Mouse (Mus musculus) embryo, embryonic 10 days (tissue): Measurements from ENCODE around the gene Cdk19.

ENCODE experiments used
- DNase-seq: peaks from one replicate; pipeline ENCODE4 v3.0.0-alpha.2; 2015; ENCODE audit warnings: low spot score

Gene Cdk19

GRCm38 (mm10) chr10:40349631-40350177 lies 10.3 kb downstream of the Cdk19 start:
- peak; percentile 71 for DNase-seq

- DNase-seq = no peak
Observed at GRCm38 (mm10) chr10:40350245-40350932, 11.0 kb downstream of the Cdk19 start.

- no peak for DNase-seq
Observed at GRCm38 (mm10) chr10:40351156-40351555, 11.8 kb downstream of the Cdk19 start.

DNA sequence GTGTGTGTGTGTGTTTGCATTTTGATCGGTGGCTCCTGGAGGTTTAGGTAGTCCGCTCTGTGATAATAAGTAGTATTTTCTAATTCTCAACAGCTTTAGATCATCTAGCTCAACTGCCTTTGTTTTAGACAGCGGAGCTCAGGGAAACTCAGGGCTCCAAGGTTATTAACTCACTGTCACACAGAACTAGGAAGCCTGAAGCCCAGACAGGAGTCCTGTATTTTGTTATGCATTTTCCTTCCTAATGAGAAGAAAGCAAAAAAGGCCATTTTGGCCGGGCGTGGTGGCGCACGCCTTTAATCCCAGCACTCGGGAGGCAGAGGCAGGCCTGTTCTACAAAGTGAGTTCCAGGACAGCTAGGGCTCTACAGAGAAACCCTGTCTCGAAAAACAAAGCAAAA lies 14.7 kb downstream of the Cdk19 start:
- DNase-seq = no peak

GRCm38 (mm10) chr10:40354556-40354955 lies 15.2 kb downstream of the Cdk19 start:
- DNase-seq = no peak

GRCm38 (mm10) chr10:40358166-40358565 lies 18.8 kb downstream of the Cdk19 start:
- DNase-seq = no peak

- DNase-seq = no peak
Observed at GRCm38 (mm10) chr10:40359131-40359530, 19.8 kb downstream of the Cdk19 start.

DNA sequence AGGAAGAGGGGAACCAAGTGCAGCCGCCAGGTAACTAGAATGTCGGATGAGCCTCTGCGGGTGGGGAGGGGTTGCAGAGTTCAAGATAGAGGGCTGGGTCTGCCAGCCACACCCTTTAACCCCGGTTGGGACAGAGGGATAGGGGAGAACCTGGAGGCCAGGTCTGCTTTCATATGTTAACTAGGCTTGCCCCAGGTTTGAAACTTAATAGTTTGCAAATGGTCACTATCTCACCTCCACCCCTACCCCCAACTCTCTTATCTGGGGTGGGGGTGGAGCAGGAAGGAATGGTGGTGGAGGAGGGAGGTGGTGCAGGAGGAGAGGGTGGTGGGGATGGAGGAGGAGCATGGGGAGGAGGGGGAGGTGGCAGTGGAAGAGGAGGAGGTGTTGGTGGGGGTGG lies 23.6 kb downstream of the Cdk19 start:
- no peak for DNase-seq

DNA sequence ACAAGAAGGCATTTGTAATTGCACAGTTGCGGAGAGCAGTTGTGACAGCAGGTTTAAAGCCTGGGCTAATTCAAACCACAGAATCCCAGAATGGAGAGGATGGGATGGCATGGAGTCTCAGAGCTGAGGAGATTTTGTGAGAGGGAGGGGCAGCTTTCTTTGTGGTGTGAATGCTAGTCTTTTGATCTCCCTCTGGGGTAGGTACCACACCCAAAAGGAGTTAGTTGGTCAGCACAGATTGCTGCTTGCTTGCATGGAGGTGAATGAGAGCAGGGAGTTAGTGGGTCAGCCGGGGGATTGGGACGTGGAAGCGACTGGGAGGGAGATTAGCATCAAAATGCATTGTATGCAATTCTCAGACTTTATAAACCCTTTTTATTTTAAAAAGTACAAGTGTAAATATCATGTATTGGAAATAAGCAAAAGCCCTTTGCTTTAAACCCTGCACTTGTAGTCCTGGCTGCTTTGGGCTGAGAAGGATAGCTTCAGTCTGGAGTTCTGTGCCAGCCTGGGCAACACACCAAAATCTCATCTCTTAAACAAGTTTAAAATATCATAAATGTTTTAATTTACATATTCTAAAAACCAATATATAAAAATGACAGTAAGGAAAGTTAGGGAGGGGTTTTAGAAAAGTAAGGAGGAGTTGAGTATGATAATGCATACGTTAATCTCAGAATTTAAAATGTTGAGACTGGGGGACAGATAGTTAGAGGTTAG lies 25.4 kb downstream of the Cdk19 start:
- DNase-seq = no peak

GRCm38 (mm10) chr10:40365991-40366390 lies 26.6 kb downstream of the Cdk19 start:
- no peak for DNase-seq

DNA sequence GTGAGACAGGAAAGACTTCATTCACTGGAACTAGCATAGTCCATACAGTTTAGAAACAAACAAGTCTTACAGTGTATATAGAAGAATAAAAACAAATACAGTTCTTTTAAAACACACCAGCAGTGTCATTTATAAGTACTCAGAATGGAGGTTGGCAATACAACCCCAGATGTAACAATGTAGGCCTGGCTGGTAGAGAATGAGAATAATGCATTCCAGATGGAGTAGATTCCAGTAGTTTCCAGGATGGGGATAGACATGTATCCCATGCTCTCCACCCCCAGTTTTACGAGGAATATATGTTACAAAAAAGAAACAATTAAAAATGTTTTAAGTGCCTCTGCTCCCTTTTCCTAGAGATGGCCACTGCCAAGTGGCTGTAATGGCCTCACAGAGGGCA lies 29.2 kb downstream of the Cdk19 start:
- DNase-seq = no peak

- no peak for DNase-seq
Observed at GRCm38 (mm10) chr10:40370156-40370555, 30.8 kb downstream of the Cdk19 start.

DNA sequence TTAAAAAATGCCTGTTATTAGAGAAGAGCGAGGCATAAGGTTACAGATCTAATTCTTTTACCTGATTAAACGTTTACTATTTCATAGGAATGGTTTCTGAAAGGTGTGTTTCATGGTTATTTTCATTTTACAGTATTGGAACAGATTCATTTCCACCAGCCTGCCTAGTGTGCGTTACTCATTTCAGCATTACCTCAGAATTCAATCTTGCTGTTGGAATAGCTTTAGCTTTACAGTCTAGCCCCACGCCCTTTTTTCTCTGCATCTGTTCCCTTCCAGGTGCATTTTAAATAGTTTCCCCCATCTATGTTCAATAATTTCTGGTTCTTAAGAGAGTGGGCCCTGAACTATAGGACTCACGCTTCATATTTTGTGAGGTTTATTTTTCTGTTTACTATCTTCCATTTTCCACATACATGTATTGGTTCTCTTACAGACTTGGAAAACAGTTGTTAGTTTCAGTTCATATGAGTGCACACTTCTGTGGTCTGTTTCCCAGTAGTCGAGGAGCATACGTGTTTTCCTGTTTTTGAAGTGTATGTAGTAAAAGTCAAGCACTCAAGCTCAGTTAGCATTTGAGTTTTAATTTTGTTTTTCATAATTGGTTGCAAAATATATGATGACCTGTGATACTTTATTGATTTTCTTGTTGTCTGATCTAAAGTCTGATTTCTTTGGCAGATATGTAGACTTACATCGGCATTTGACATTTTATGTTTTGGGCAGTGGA lies 32.0 kb downstream of the Cdk19 start:
- DNase-seq = no peak

- DNase-seq = peak; percentile 40
Observed at GRCm38 (mm10) chr10:40371914-40372675, 32.7 kb downstream of the Cdk19 start.

GRCm38 (mm10) chr10:40373749-40374148 lies 34.4 kb downstream of the Cdk19 start:
- DNase-seq = no peak

GRCm38 (mm10) chr10:40374828-40375227 lies 35.5 kb downstream of the Cdk19 start:
- no peak for DNase-seq

DNA sequence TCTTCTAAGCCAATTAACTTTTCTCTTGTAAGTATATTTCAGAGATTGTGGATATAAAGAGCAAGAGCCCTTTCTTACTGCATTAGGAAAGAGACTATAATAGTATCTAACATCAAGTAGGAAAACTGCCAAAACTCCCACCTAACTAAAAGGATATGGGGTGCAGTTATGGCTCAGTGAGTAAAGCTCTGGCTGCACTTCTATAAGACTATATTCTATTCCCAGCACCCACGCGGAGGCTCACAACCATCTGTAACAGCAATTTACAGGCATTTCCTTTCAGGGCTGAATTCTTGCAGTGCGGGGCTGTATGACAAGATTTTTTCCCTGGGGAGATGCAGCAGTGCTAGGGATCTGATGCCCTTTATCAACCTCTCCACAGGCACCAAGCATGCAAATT lies 36.9 kb downstream of the Cdk19 start:
- no peak for DNase-seq

- no peak for DNase-seq
Observed at GRCm38 (mm10) chr10:40378284-40378683, 38.9 kb downstream of the Cdk19 start.

GRCm38 (mm10) chr10:40379682-40380081 lies 40.3 kb downstream of the Cdk19 start:
- DNase-seq = no peak

DNA sequence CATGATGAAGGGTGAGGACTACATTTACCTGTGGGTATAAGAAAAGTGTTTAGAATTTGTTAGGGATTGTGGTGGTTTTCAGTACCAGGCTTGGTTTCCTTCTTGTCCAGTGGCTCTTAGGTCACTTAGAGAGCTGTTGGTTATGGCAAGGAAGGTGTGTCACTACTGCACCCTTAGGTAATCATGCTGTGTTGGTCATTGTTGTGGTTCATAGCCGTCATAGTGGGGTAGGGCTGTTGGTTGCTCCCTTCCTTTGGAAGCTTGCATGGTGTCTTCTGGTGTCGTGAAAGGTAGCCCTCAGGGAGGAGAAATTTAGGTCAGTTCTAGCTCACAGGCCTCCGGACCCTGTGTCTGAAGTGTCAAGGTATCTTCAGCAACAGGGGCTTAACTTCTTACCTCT lies 46.0 kb downstream of the Cdk19 start:
- DNase-seq = no peak

DNA sequence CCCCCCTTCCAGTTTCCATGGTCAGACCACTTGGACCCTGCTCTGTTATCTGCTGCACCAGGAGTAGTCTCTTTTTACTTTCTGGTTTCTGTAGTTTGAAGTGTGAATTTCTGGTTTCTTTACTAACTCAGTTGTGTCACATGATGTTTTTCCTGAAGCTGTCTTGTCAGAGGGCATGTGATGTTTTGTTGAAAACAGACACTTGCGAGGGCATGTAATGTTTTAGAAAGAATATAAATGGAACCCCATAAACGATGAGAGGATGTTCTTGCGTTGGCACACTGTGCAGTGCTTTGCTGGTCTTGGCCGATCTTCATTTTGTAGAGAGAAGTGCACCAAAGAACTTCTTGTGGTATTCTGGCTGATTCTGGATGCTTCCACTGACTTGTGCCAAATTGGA lies 46.8 kb downstream of the Cdk19 start:
- DNase-seq = no peak
